In genomic region chr6:147091136-147092120, GRCm38 (mm10) we compare ENCODE assay signal across 8 mouse cellular contexts. TPM values are rescaled to one million over a fixed set of nuclear protein-coding genes. Genes with fewer than 3 reads are reported as not detected.
A peak's percentile ranks its signal among the peaks of the same experiment; 100 is the strongest.
DNase-seq lines count a peak whose midpoint lies in the region; ATAC-seq and TF ChIP-seq lines count a peak whose summit lies in the region.

Gene Klhl42, plus strand, starts transcription at chr6:147091379.

- peak within 1 kb of the TSS; percentile 63 for H3K9ac ChIP-seq in ES-Bruce4 (ENCODE audit: low read depth, poor library complexity, severe bottlenecking)
- H3K9ac ChIP-seq in forebrain, embryonic 16.5 days (replicated peaks; ENCODE audit: low read depth, low read length) = peak within 1 kb of the TSS; percentile 98
- peak within 1 kb of the TSS; percentile 93 for H3K9ac ChIP-seq in neural tube, embryonic 15.5 days (replicated peaks)

- WGBS in forebrain, embryonic 16.5 days = under 1% methylated on average over 98 of the region's 99 CpGs
- WGBS in neural tube, embryonic 15.5 days = under 1% methylated on average over 99 of the region's 99 CpGs

- peak; percentile 37 for DNase-seq in c-Kit-positive CD71-positive TER-119-positive erythroid progenitor cells, embryonic 14.5 days (ENCODE audit: low spot score)
- peak; percentile 63 for DNase-seq in heart, postnatal 25 days (ENCODE audit: low spot score)
- DNase-seq in layer of hippocampus, adult 18-20 months (ENCODE audit: low spot score in 2 of 2) = peak; percentile 68 to 75
- DNase-seq in lung, adult 18-20 months = peak; percentile 67 to 72
- DNase-seq in testis, postnatal 10 days (ENCODE audit: low spot score) = peak; percentile 82

- TF ChIP-seq POLR2A in ES-Bruce4 (IDR thresholded peaks at IDR 0.05; ENCODE audit: insufficient read depth, low read length) = peak; percentile 9

- peak within 1 kb of the TSS; percentile 86 for H3K4me2 ChIP-seq in forebrain, embryonic 16.5 days (ENCODE audit: low read length)
- peak within 1 kb of the TSS; percentile 93 for H3K4me2 ChIP-seq in neural tube, embryonic 15.5 days

- intact Hi-C loops in heart, postnatal 25 days (cut with DNase I) = no loop called here

- peaks cover 10% of the 10 kb centered on the region for H3K36me3 ChIP-seq in ES-Bruce4 (ENCODE audit: control insufficient read depth, insufficient read depth, low read length, poor library complexity, severe bottlenecking)
- H3K36me3 ChIP-seq in forebrain, embryonic 16.5 days (ENCODE audit: control insufficient read depth, insufficient read depth) = peaks cover 2% of the 10 kb centered on the region; the same call in 1 of the 2 replicates
- H3K36me3 ChIP-seq in neural tube, embryonic 15.5 days = 0 out of 2 replicates have a peak, but pooled peaks cover 6% of the 10 kb centered on the region

- ATAC-seq in forebrain, embryonic 16.5 days = peak; percentile 91
- ATAC-seq in neural tube, embryonic 15.5 days (ENCODE audit: low FRiP score) = peak; percentile 92

- H3K9me3 ChIP-seq in ES-Bruce4 (replicated peaks; ENCODE audit: control insufficient read depth, insufficient read depth, low read length, poor library complexity, severe bottlenecking) = no peaks in the 10 kb centered on the region
- no peaks in the 10 kb centered on the region for H3K9me3 ChIP-seq in forebrain, embryonic 16.5 days (ENCODE audit: control insufficient read depth, low read length)
- no peaks in the 10 kb centered on the region for H3K9me3 ChIP-seq in neural tube, embryonic 15.5 days (replicated peaks)

- TF ChIP-seq CTCF in ES-Bruce4 (IDR thresholded peaks at IDR 0.05; ENCODE audit: low read depth, low read length) = no peak

- H3K4me3 ChIP-seq in ES-Bruce4 (ENCODE audit: low read depth, low read length) = peak within 1 kb of the TSS; percentile 94
- peak within 1 kb of the TSS; percentile 76 for H3K4me3 ChIP-seq in forebrain, embryonic 16.5 days (replicated peaks; ENCODE audit: low read length)
- peak within 1 kb of the TSS; percentile 89 for H3K4me3 ChIP-seq in neural tube, embryonic 15.5 days (replicated peaks)

- H3K27ac ChIP-seq in ES-Bruce4 (ENCODE audit: insufficient read depth, low read length) = 0 out of 2 replicates have a peak within 1 kb of the TSS, but pooled peaks have one; percentile 6
- H3K27ac ChIP-seq in forebrain, embryonic 16.5 days (ENCODE audit: low read length) = peak within 1 kb of the TSS; percentile 86
- H3K27ac ChIP-seq in neural tube, embryonic 15.5 days (replicated peaks) = peak within 1 kb of the TSS; percentile 93

- H3K4me1 ChIP-seq in ES-Bruce4 (ENCODE audit: control insufficient read depth, insufficient read depth, low read length) = no peaks in the 10 kb centered on the region
- peaks cover 38% of the 10 kb centered on the region for H3K4me1 ChIP-seq in forebrain, embryonic 16.5 days (replicated peaks; ENCODE audit: control insufficient read depth, insufficient read depth, low read length)
- peaks cover 49% of the 10 kb centered on the region for H3K4me1 ChIP-seq in neural tube, embryonic 15.5 days

- no peaks in the 10 kb centered on the region for H3K27me3 ChIP-seq in ES-Bruce4 (ENCODE audit: control insufficient read depth, insufficient read depth, low read length, poor library complexity, severe bottlenecking)
- H3K27me3 ChIP-seq in forebrain, embryonic 16.5 days (replicated peaks; ENCODE audit: control insufficient read depth, insufficient read depth, low read length) = no peaks in the 10 kb centered on the region
- H3K27me3 ChIP-seq in neural tube, embryonic 15.5 days (replicated peaks) = no peaks in the 10 kb centered on the region

- no peak for TF ChIP-seq EP300 in ES-Bruce4 (IDR thresholded peaks at IDR 0.05; ENCODE audit: insufficient read depth, low read depth, low read length)

RNA-seq across cellular contexts. Expression of gene Klhl42, which starts in this region (rescaled TPM):
- 18.9 and 22.7 TPM in 2 replicates for polyA plus RNA-seq in ES-Bruce4 (2011; ENCODE audit: insufficient read depth, insufficient read length, low read depth, missing spikeins)
- 6.5 and 6.8 TPM in 2 replicates for polyA plus RNA-seq in forebrain, embryonic 16.5 days (2015; fragmentation: Nextera tagmentation; extraction: Ambion mirVana)
- 1 to 10 TPM; 5.4 to 6.7 TPM for total RNA-seq in heart, postnatal 25 days (2021)
- total RNA-seq in layer of hippocampus, adult 18-20 months (2021) = 10 to 100 TPM; 19.6 to 20.0 TPM
- 7.4 and 7.5 TPM in 2 replicates for polyA plus RNA-seq in neural tube, embryonic 15.5 days (2015; fragmentation: Nextera tagmentation; extraction: Ambion mirVana)

Comparison
In these comparisons a context has a peak if more than half of its experiments do, and no peak if none do; other contexts are left out.
1. Peak in every context shown above with its lines: DNase-seq, ATAC-seq, H3K4me3 ChIP-seq and H3K27ac ChIP-seq.
2. H3K27ac ChIP-seq: peak in every context shown above with its lines; median percentile 93 in neural tube, embryonic 15.5 days; 86 in forebrain, embryonic 16.5 days; 6 in ES-Bruce4.